Mouse (Mus musculus) intestine, postnatal 0 days (tissue): ENCODE measurements around the gene Senp3. TPM values are rescaled to one million over a fixed set of nuclear protein-coding genes. Genes with fewer than 3 reads are reported as not detected.

Experiments used
- ATAC-seq: fragments of 200-750 bp; cut with Nextera tagmentation; 2 replicates; pipeline ENCODE4 v1.8.0; 2017; ENCODE audit warnings: mild to moderate bottlenecking, moderate TSS enrichment, moderate library complexity
- H3K27ac ChIP-seq: fragments of 300-500 bp; sonication (generic); 2 replicates; pipeline ENCODE4 v1.5.1; 2014; ENCODE audit warnings: mild to moderate bottlenecking, low read depth, low read length, moderate library complexity
- H3K27me3 ChIP-seq: fragments of 300-500 bp; sonication (generic); replicated peaks from 2 replicates; pipeline ENCODE4 v1.6.1; 2014; ENCODE audit warnings: low read length, mixed read lengths; ENCODE audit not compliant: control insufficient read depth, insufficient read depth
- H3K36me3 ChIP-seq: fragments of 300-500 bp; sonication (generic); 2 replicates; pipeline ENCODE4 v1.6.1; 2014; ENCODE audit warnings: mild to moderate bottlenecking, moderate library complexity; ENCODE audit not compliant: control insufficient read depth, insufficient read depth
- H3K4me1 ChIP-seq: fragments of 300-500 bp; sonication (generic); replicated peaks from 2 replicates; pipeline ENCODE4 v1.6.1; 2014; ENCODE audit warnings: antibody characterized with exemption, low read length, mixed read lengths; ENCODE audit not compliant: control insufficient read depth, insufficient read depth
- H3K4me2 ChIP-seq: fragments of 300-500 bp; sonication (generic); replicated peaks from 2 replicates; pipeline ENCODE4 v1.6.1; 2014; ENCODE audit warnings: low read depth, mild to moderate bottlenecking, moderate library complexity
- H3K4me3 ChIP-seq: fragments of 300-500 bp; sonication (generic); 2 replicates; pipeline ENCODE4 v1.5.1; 2014; ENCODE audit warnings: low read depth, low read length
- H3K9ac ChIP-seq: fragments of 300-500 bp; sonication (generic); 2 replicates; pipeline ENCODE4 v1.6.1; 2014; ENCODE audit warnings: mild to moderate bottlenecking, low read depth, low read length
- H3K9me3 ChIP-seq: fragments of 300-500 bp; sonication (generic); 2 replicates; pipeline ENCODE4 v1.6.1; 2016; ENCODE audit warnings: mixed run types; ENCODE audit not compliant: control insufficient read depth
- CTCF ChIP-seq: sonication (generic); IDR thresholded peaks from 2 replicates; pipeline ENCODE4 v1.5.1; 2016; ENCODE audit warnings: low read depth, mild to moderate bottlenecking, control low read depth, antibody characterized with exemption, moderate library complexity
- whole genome bisulfite sequencing: fragments of 180-500 bp; shearing (Covaris S2); extraction: QIAGEN DNeasy Blood & Tissue Kit; methylation state at CpG from one replicate; pipeline ENCODE4 v1.1.7; 2014; 5-methylcytosine and 5-hydroxymethylcytosine counted together
- polyA plus RNA-seq: library from polyadenylated mRNA; unstranded; fragments of >200 nt; fragmentation: Nextera tagmentation; extraction: Ambion mirVana; gene quantifications from 2 replicates; pipeline ENCODE4 v1.2.1, GENCODE M21; 2015

The Senp3 gene
- polyA plus RNA-seq, 1 experiment from 2014 or later = 26.7 TPM

- Histone ChIP-seq H3K36me3 (no peaks in the 10 kb centered on the region), H3K4me3 (no peak overlapping the region), H3K9me3 (no peaks in the 10 kb centered on the region), H3K27me3 (no peaks in the 10 kb centered on the region), H3K9ac (no peak overlapping the region), H3K4me2 (no peak overlapping the region), H3K4me1 (no peaks in the 10 kb centered on the region), H3K27ac (no peak overlapping the region)
- WGBS = 80% methylated on average over 20 of the region's 20 CpGs
- TF ChIP-seq CTCF = no peak
- no peak for ATAC-seq
Measured at GRCm38 (mm10) chr11:69712954-69713672, 31.2 kb upstream of the Senp3 start.

- 69% methylated on average over 2 of the region's 2 CpGs for WGBS
- no peak for ATAC-seq
- H3K4me1 ChIP-seq = no peaks in the 10 kb centered on the region
- no peak overlapping the region for H3K27ac ChIP-seq
- no peak for TF ChIP-seq CTCF
- H3K36me3 ChIP-seq = no peaks in the 10 kb centered on the region
- H3K27me3 ChIP-seq = no peaks in the 10 kb centered on the region
- no peak overlapping the region for H3K4me2 ChIP-seq
- no peaks in the 10 kb centered on the region for H3K9me3 ChIP-seq
- no peak overlapping the region for H3K4me3 ChIP-seq
- no peak overlapping the region for H3K9ac ChIP-seq
Measured at GRCm38 (mm10) chr11:69711082-69711481, 29.2 kb upstream of the Senp3 start.

GRCm38 (mm10) chr11:69710470-69710869 lies 28.6 kb upstream of the Senp3 start:
- H3K4me1 ChIP-seq = no peaks in the 10 kb centered on the region
- H3K4me2 ChIP-seq = no peak overlapping the region
- TF ChIP-seq CTCF = no peak
- H3K4me3 ChIP-seq = no peak overlapping the region
- no peak for ATAC-seq
- no peaks in the 10 kb centered on the region for H3K9me3 ChIP-seq
- H3K27ac ChIP-seq = no peak overlapping the region
- H3K9ac ChIP-seq = no peak overlapping the region
- no peaks in the 10 kb centered on the region for H3K36me3 ChIP-seq
- no peaks in the 10 kb centered on the region for H3K27me3 ChIP-seq
- WGBS = 76% methylated on average over 3 of the region's 3 CpGs

- H3K9ac ChIP-seq = no peak overlapping the region
- WGBS = 54% methylated on average over 11 of the region's 11 CpGs
- no peak overlapping the region for H3K4me2 ChIP-seq
Measured at GRCm38 (mm10) chr11:69709554-69710446, 27.9 kb upstream of the Senp3 start.

GRCm38 (mm10) chr11:69708614-69709265 lies 26.9 kb upstream of the Senp3 start:
- no peak for TF ChIP-seq CTCF

More at GRCm38 (mm10) chr11:69709554-69710446, 27.9 kb upstream of the Senp3 start:
- no peaks in the 10 kb centered on the region for H3K9me3 ChIP-seq
- H3K4me1 ChIP-seq = no peaks in the 10 kb centered on the region
- no peak overlapping the region for H3K27ac ChIP-seq
- no peak for ATAC-seq
- H3K36me3 ChIP-seq = no peaks in the 10 kb centered on the region
- no peak for TF ChIP-seq CTCF
- H3K27me3 ChIP-seq = no peaks in the 10 kb centered on the region
- H3K4me3 ChIP-seq = no peak overlapping the region

GRCm38 (mm10) chr11:69707873-69708381 lies 26.0 kb upstream of the Senp3 start:
- Histone ChIP-seq H3K4me3 (no peak overlapping the region), H3K27ac (no peak overlapping the region)
- WGBS = 76% methylated on average over 4 of the region's 4 CpGs

More at GRCm38 (mm10) chr11:69708614-69709265, 26.9 kb upstream of the Senp3 start:
- Histone ChIP-seq H3K4me1 (no peaks in the 10 kb centered on the region), H3K27me3 (no peaks in the 10 kb centered on the region), H3K9ac (no peak overlapping the region), H3K4me2 (no peak overlapping the region), H3K4me3 (no peak overlapping the region), H3K36me3 (no peaks in the 10 kb centered on the region), H3K9me3 (no peaks in the 10 kb centered on the region), H3K27ac (no peak overlapping the region)
- ATAC-seq = no peak
- WGBS = 84% methylated on average over 3 of the region's 3 CpGs

More at GRCm38 (mm10) chr11:69707873-69708381, 26.0 kb upstream of the Senp3 start:
- ATAC-seq = no peak
- no peaks in the 10 kb centered on the region for H3K4me1 ChIP-seq
- no peak overlapping the region for H3K9ac ChIP-seq
- H3K4me2 ChIP-seq = no peak overlapping the region
- H3K9me3 ChIP-seq = no peaks in the 10 kb centered on the region
- TF ChIP-seq CTCF = no peak
- H3K27me3 ChIP-seq = no peaks in the 10 kb centered on the region
- H3K36me3 ChIP-seq = no peaks in the 10 kb centered on the region
